Mouse (Mus musculus): Measurements from ENCODE around the gene Ddah1.

DNA sequence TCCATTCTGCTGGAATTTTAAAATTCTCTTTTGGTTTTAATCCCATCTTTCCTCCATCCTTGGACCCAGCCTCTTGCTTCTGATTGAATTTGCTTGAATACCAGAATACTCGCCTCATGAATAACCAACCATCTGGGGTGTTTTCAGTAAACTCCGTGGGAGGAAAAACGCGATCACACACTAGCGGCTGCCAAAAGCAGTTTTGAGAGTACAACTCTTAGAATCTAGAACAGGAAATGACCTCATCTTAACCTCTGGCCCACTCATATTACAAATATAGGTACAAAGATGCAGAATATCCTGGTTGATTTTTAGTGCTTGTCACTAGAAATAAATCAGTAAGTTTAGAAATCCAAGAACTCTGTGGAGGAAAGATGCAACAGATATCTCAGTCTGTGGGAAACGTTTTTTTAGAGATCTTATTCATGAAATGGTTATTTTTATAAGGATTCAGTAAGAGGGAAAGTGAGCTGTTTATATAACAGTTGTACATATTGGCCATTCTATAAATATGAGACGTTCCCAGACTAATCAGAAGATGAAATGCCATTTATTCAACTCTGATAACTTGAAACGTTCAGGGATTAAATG lies 75.6 kb downstream of the Ddah1 start:
- TF ChIP-seq POLR2A (IDR thresholded peaks at IDR 0.05; ENCODE audit: low read depth, low read length) (no peak), CTCF (IDR thresholded peaks at IDR 0.05; ENCODE audit: extremely low read depth, insufficient read depth, insufficient read length, insufficient replicate concordance) (no peak)

All from spleen, adult 2 months (tissue).